Mouse (Mus musculus): Measurements from ENCODE around the gene C2cd4a. TPM values are rescaled to one million over a fixed set of nuclear protein-coding genes. Genes with fewer than 3 reads are reported as not detected.

C2cd4a gene
- total RNA-seq, 2 experiments from 2014 or later: not detected

- no peak for DNase-seq (ENCODE audit: low spot score)
Measured at GRCm38 (mm10) chr9:67834535-67834934, 2.4 kb upstream of the C2cd4a start.

GRCm38 (mm10) chr9:67831359-67832045 is 628 bp downstream of the C2cd4a start:
- no peak for DNase-seq (ENCODE audit: low spot score)

- DNase-seq (ENCODE audit: low spot score): peak; percentile 31
Measured at GRCm38 (mm10) chr9:67830411-67831358, 1.4 kb downstream of the C2cd4a start.

GRCm38 (mm10) chr9:67828182-67828581 is 3.9 kb downstream of the C2cd4a start:
- DNase-seq (ENCODE audit: low spot score): peak; percentile 72

- DNase-seq (ENCODE audit: low spot score): no peak
Measured at GRCm38 (mm10) chr9:67825527-67825926, 6.6 kb downstream of the C2cd4a start.

- DNase-seq (ENCODE audit: low spot score): peak; percentile 64
Measured at GRCm38 (mm10) chr9:67823131-67823530, 9.0 kb downstream of the C2cd4a start.

- DNase-seq (ENCODE audit: low spot score): no peak
Measured at GRCm38 (mm10) chr9:67818668-67818950, 13.5 kb downstream of the C2cd4a start.

- peak; percentile 41 for DNase-seq (ENCODE audit: low spot score)
Measured at GRCm38 (mm10) chr9:67817898-67818667, 14.0 kb downstream of the C2cd4a start.

GRCm38 (mm10) chr9:67816172-67816928 is 15.8 kb downstream of the C2cd4a start:
- no peak for DNase-seq (ENCODE audit: low spot score)

GRCm38 (mm10) chr9:67813665-67814337 is 18.3 kb downstream of the C2cd4a start:
- DNase-seq (ENCODE audit: low spot score): peak; percentile 93

GRCm38 (mm10) chr9:67813171-67813570 is 19.0 kb downstream of the C2cd4a start:
- peak; percentile 35 for DNase-seq (ENCODE audit: low spot score)

GRCm38 (mm10) chr9:67811116-67811515 is 21.0 kb downstream of the C2cd4a start:
- peak; percentile 36 for DNase-seq (ENCODE audit: low spot score)

GRCm38 (mm10) chr9:67810527-67810926 is 21.6 kb downstream of the C2cd4a start:
- no peak for DNase-seq (ENCODE audit: low spot score)

- no peak for DNase-seq (ENCODE audit: low spot score)
Measured at GRCm38 (mm10) chr9:67807000-67807399, 25.1 kb downstream of the C2cd4a start.

GRCm38 (mm10) chr9:67802241-67802640 is 29.9 kb downstream of the C2cd4a start:
- DNase-seq (ENCODE audit: low spot score): peak; percentile 58

- peak; percentile 36 for DNase-seq (ENCODE audit: low spot score)
Measured at GRCm38 (mm10) chr9:67799078-67799819, 32.9 kb downstream of the C2cd4a start.

- no peak for DNase-seq (ENCODE audit: low spot score)
Measured at GRCm38 (mm10) chr9:67795205-67795675, 36.9 kb downstream of the C2cd4a start.

GRCm38 (mm10) chr9:67794668-67795067 is 37.5 kb downstream of the C2cd4a start:
- DNase-seq (ENCODE audit: low spot score): no peak

- DNase-seq (ENCODE audit: low spot score): no peak
Measured at GRCm38 (mm10) chr9:67794216-67794615, 37.9 kb downstream of the C2cd4a start.

- no peak for DNase-seq (ENCODE audit: low spot score)
Measured at GRCm38 (mm10) chr9:67793501-67793900, 38.6 kb downstream of the C2cd4a start.

Measured in gastrocnemius, adult 18-20 months (tissue).